ENCODE assay signal across 8 mouse cellular contexts in genomic region chr9:117373164-117373741, GRCm38 (mm10).
A peak's percentile ranks its signal among the peaks of the same experiment; 100 is the strongest.
DNase-seq lines count a peak whose midpoint lies in the region; ATAC-seq and TF ChIP-seq lines count a peak whose summit lies in the region.

No protein-coding gene starts in this region.

- no peak for TF ChIP-seq POLR2A in limb, embryonic 14.5 days (IDR thresholded peaks at IDR 0.05; ENCODE audit: borderline replicate concordance, extremely low read depth, insufficient read depth, insufficient read length)

- peak; percentile 49 to 60 for DNase-seq in cerebellum, postnatal 10 days
- DNase-seq in cerebellum, adult 11 months = no peak
- DNase-seq in Patski (ENCODE audit: low read depth, low spot score) = no peak
- peak; percentile 57 for DNase-seq in limb, embryonic 14.5 days (ENCODE audit: low spot score)
- no peak for DNase-seq in layer of hippocampus, adult 11-12 months (ENCODE audit: low spot score)
- no peak for DNase-seq in cerebellum, adult 11-12 months

- no peaks in the 10 kb centered on the region for H3K36me3 ChIP-seq in heart, embryonic 13.5 days
- H3K36me3 ChIP-seq in limb, embryonic 14.5 days (ENCODE audit: control insufficient read depth, insufficient read depth, low read length) = no peaks in the 10 kb centered on the region
- H3K36me3 ChIP-seq in hindbrain, embryonic 16.5 days (ENCODE audit: control insufficient read depth, insufficient read depth, low read length) = no peaks in the 10 kb centered on the region

- POLR2A ChIA-PET in Patski (lab: Charles Lee) = no interaction called here

- H3K27me3 ChIP-seq in Patski = no peaks in the 10 kb centered on the region
- no peaks in the 10 kb centered on the region; the same call in 1 of the 2 replicates for H3K27me3 ChIP-seq in heart, embryonic 13.5 days (replicated peaks)
- H3K27me3 ChIP-seq in limb, embryonic 14.5 days (ENCODE audit: control insufficient read depth, insufficient read depth, low read length) = no peaks in the 10 kb centered on the region
- no peaks in the 10 kb centered on the region for H3K27me3 ChIP-seq in hindbrain, embryonic 16.5 days (replicated peaks; ENCODE audit: control insufficient read depth, insufficient read depth, low read length)

- peaks cover 5% of the 10 kb centered on the region for H3K4me1 ChIP-seq in heart, embryonic 13.5 days
- H3K4me1 ChIP-seq in limb, embryonic 14.5 days (ENCODE audit: control insufficient read depth, insufficient read depth, low read length) = peaks cover 5% of the 10 kb centered on the region; the same call in 1 of the 2 replicates
- H3K4me1 ChIP-seq in hindbrain, embryonic 16.5 days (ENCODE audit: control insufficient read depth, insufficient read depth, low read depth, low read length) = no peaks in the 10 kb centered on the region

- H3K9ac ChIP-seq in heart, embryonic 13.5 days = no peak overlapping the region
- no peak overlapping the region for H3K9ac ChIP-seq in limb, embryonic 14.5 days (ENCODE audit: low read depth, low read length, severe bottlenecking)
- H3K9ac ChIP-seq in hindbrain, embryonic 16.5 days (ENCODE audit: low read depth, low read length) = no peak overlapping the region

- H3K27ac ChIP-seq in heart, embryonic 13.5 days (replicated peaks) = peak overlapping the region; percentile 33; the same call in 1 of the 2 replicates
- H3K27ac ChIP-seq in limb, embryonic 14.5 days (replicated peaks; ENCODE audit: low read depth, low read length) = no peak overlapping the region
- no peak overlapping the region for H3K27ac ChIP-seq in hindbrain, embryonic 16.5 days (ENCODE audit: low read depth, low read length)

- no peak for TF ChIP-seq CTCF in Patski (IDR thresholded peaks at IDR 0.05)

- H3K9me3 ChIP-seq in heart, embryonic 13.5 days = no peaks in the 10 kb centered on the region
- H3K9me3 ChIP-seq in limb, embryonic 14.5 days (ENCODE audit: control insufficient read depth, low read length) = no peaks in the 10 kb centered on the region
- no peaks in the 10 kb centered on the region for H3K9me3 ChIP-seq in hindbrain, embryonic 16.5 days (ENCODE audit: control insufficient read depth, low read length)

- peak; percentile 31 for ATAC-seq in Patski
- no peak; the same call in 1 of the 2 replicates for ATAC-seq in heart, embryonic 13.5 days (ENCODE audit: extremely low read depth, insufficient number of reproducible peaks, low FRiP score, low TSS enrichment)
- no peak for ATAC-seq in limb, embryonic 14.5 days (ENCODE audit: low FRiP score, low read depth)
- no peak for ATAC-seq in hindbrain, embryonic 16.5 days

- no peak overlapping the region for H3K4me3 ChIP-seq in heart, embryonic 13.5 days
- H3K4me3 ChIP-seq in limb, embryonic 14.5 days (replicated peaks; ENCODE audit: low read length) = no peak overlapping the region
- no peak overlapping the region for H3K4me3 ChIP-seq in hindbrain, embryonic 16.5 days (ENCODE audit: low read length)

- CTCF ChIA-PET in Patski (lab: Charles Lee) = no interaction called here

- no peak overlapping the region for H3K4me2 ChIP-seq in heart, embryonic 13.5 days
- no peak overlapping the region for H3K4me2 ChIP-seq in limb, embryonic 14.5 days (replicated peaks; ENCODE audit: low read depth, low read length, severe bottlenecking)
- H3K4me2 ChIP-seq in hindbrain, embryonic 16.5 days (ENCODE audit: low read length) = no peak overlapping the region

- in situ Hi-C loops in Patski (cut with MboI; ENCODE audit: low pct_unique_long_range_greater_than_20kb) = no loop called here

- 29% methylated on average over 7 of the region's 7 CpGs for WGBS in heart, embryonic 13.5 days
- WGBS in limb, embryonic 14.5 days = 35% methylated on average over 7 of the region's 7 CpGs
- 46% methylated on average over 7 of the region's 7 CpGs for WGBS in hindbrain, embryonic 16.5 days

Comparison
In these comparisons a context has a peak if more than half of its experiments do, and no peak if none do; other contexts are left out.
1. DNase-seq: peak in cerebellum, postnatal 10 days (2 of 2) and limb, embryonic 14.5 days (single experiment); none in cerebellum, adult 11 months (single experiment), Patski (single experiment), layer of hippocampus, adult 11-12 months (single experiment) and cerebellum, adult 11-12 months (single experiment).